Mouse (Mus musculus) frontal cortex, adult 2 months (tissue): ENCODE results near the gene 2310039H08Rik. TPM values are rescaled to one million over a fixed set of nuclear protein-coding genes. Genes with fewer than 3 reads are reported as not detected.
"Not testable (repeated sequence)": the region's sequence is repeated elsewhere in the genome, so short reads cannot be mapped to it uniquely, and the experiment has no call there.

Experiments
- DNase-seq, 2 experiments: peaks; one replicate each; pipeline ENCODE4 v3.0.0; 2022; ENCODE audit warnings: low spot score in 1 of 2; ENCODE audit errors: extremely low spot score in 1 of 2
- polyA plus RNA-seq: library from polyadenylated mRNA; depleted of rRNA; stranded (reverse); fragments of >200 nt; gene quantifications from 2 replicates; pipeline ENCODE4 v1.2.3, GENCODE M21; 2012

Gene 2310039H08Rik
- polyA plus RNA-seq, 1 experiment: 23.6 TPM

DNA sequence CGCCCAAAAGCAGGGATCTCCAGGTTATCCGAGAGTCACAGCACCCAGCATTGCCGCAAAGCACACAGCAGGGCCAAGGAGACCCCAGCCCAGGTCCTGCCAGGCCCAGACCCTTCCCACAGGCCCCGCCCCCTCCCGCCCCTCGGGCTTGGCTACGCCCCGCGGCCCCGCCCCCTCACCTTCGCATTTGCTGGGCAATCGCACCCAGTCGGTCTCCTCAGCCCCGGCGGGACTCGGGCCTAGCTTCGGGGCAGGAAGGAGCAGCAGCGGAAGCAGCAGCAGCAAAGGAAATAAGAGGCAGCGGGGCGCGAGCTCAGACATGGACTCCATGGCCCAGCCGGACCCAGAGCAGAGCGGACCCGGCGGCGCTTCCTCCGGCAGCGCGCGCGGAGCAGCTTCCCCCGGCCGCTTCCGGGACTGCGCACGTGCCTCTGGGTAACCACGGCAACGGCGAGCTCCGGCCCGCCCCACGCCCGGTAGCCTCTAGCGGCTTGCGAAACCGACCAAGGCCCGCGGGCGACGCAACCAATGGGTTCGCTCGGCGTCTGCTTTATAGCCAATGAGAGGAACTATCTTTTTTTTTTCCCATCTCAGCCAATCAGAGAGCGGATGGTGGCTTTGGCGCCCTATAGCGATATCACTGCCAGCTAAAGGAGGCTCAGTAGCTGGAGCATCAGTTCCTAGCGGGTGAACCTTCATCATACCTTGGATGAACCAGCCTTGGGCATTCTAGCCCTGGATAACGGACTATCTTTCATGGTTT lies 20.5 kb upstream of the 2310039H08Rik start, which contains the start of gene Cnpy3:
TSS of gene Cnpy3 (minus strand) at position 421 of the 763 bp plus-strand sequence.
- peak; percentile 97 to 98 for DNase-seq

DNA sequence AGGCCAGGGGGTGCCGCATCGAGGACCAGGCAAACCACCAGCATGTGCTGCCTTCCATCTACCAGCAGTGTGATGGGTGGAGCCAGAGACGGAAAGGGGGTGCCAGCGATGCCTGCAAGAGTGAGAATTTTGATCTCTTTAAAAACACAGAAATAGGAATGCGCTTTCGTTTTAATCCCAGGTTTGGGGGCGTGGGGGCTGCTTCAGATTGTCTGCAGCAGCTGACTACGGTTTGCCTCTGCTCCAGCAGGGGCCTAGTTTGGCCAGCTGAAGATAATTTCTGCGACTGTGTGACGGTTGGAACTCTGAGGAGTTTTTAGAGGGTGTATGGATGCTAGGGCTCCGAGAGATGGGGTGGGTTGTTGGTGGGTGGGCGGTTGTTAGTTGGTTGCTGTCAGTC lies 13.7 kb upstream of the 2310039H08Rik start:
- DNase-seq: peak in 1 of 2 experiments; percentile 52

DNA sequence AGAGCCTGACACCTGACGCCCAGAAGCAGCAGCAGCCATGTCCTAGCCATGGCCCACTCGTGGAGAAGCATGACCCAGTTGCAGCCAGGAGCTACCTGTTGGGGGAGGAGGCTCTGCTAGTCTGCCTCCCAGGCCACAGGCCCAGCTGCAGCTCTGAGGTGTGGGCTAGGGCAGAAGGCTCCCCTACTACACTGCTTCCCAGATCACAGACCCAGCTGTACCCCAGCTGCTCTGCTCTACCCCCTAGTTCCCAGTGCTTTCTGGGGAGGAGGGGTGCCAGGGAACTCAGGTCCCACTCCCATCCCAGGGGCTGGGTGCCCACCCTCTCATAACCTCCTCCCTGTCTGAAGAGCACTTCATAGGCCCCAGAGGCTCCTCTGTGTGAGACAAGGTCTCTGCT lies 8.9 kb upstream of the 2310039H08Rik start, which contains the start of gene Ptcra:
TSS of gene Ptcra (minus strand) at position 169 of the 400 bp plus-strand sequence.
- no peak for DNase-seq

DNA sequence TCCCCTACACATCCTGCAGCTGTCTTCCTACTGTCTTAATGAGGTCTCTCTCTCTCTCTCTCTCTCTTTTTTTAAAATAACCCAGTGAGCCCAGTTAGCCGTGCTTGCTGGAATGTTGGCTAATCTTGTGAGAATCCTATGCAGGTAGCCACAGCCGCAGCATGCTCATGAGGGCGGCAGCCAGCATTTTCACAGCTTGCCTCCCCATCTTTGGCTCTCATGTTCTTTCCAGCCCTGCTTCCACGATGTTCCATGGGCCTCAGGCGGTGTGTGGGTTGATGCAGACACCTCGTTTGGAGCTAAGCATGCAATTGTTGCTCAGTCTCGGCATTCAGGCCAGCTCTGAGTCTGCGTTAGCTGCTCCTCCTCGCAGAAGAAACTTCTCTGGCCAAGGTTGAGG lies 7.5 kb upstream of the 2310039H08Rik start:
- DNase-seq: peak; percentile 60 to 70

DNA sequence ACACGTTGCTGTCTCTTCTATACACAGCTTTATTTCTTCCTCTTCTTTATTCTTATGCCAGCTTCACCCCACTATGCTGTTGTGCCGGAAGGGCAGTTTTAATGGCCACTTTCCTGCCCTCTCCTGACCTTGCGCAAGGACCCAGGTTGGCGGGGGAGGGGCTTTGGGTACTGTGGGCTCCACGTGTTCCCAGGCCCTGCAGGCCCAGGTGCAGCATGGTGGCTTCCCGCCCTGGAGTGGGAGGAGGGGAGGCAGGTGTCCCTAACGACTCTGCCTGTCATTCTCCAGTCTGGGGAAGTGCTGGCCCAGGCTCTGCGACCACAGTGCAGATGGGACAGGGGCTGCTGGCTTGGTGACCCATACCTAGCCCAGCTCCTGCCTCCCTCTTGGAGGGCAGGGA lies 4.6 kb upstream of the 2310039H08Rik start:
- no peak for DNase-seq

DNA sequence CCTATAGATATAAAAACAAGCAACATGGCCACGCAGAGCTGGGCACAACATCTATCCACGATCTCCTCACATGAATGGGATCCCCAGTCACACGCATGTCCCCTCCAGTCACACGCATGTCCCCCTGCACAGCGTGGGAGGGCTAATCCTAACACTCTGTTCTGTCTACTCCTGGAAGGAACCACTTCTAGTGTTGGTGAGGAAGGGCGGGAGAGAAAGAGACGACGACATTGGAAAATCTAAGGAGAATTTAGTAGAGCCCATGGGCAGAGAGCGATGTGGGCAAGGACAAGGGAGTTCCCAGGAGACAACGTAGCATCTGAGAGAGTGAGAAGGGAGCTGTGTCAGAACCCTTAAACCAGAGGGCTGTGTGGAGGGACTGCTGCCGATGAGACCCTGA lies 1.9 kb upstream of the 2310039H08Rik start:
- no peak for DNase-seq

DNA sequence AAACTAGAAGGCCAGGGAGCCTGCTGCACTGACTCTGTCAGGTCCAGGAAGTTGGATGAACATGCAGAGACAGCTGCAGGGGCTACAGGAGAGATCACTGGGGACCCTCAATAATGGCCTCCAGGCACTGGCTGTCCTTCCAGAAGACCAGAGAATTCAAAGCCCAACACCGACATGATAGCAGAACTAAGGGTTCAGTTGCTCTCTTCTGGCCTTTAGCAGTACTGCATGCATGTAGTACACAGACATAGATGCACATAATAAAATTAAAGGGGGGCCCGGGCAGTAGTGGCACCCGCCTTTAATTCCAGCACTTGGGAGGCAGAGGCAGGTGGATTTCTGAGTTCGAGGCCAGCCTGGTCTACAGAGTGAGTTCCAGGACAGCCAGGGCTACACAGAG lies 1.4 kb upstream of the 2310039H08Rik start:
- no peak for DNase-seq

DNA sequence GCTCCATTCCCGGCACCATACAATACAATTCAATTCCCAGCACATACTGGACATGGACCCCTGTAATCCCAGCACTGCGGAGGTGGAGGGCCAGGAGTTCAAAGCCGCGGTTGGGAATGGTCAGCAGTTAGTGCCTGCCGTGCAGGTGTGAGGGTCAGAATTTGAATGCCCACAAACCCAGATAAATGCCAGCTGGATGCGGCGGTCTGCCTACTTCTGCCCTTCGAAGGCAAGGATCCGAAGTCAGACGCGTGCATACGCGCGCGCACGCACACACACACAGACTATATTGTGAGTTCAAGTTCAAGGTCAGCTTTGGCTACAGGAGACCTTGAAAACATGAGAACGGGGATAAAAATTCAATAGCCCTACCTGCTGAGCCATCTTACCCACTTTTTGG lies 819 bp upstream of the 2310039H08Rik start:
- no peak for DNase-seq

DNA sequence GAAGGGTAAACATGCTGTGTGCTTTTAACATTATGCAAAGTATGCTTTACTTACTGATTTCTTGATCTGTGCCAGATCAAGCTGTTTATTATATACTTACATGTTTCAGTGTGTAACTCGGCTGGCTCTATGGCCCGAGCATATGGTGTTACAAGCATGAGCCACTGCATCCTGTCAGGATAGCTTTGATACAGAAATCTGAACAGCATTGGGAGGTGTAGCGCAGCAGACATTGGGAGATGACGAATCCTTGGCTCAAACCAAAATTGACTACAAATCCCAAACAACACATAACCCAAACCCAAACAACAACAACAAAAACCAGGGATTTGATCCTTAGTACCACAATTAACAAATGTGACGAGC lies 414 bp upstream of the 2310039H08Rik start:
- DNase-seq: no peak

DNA sequence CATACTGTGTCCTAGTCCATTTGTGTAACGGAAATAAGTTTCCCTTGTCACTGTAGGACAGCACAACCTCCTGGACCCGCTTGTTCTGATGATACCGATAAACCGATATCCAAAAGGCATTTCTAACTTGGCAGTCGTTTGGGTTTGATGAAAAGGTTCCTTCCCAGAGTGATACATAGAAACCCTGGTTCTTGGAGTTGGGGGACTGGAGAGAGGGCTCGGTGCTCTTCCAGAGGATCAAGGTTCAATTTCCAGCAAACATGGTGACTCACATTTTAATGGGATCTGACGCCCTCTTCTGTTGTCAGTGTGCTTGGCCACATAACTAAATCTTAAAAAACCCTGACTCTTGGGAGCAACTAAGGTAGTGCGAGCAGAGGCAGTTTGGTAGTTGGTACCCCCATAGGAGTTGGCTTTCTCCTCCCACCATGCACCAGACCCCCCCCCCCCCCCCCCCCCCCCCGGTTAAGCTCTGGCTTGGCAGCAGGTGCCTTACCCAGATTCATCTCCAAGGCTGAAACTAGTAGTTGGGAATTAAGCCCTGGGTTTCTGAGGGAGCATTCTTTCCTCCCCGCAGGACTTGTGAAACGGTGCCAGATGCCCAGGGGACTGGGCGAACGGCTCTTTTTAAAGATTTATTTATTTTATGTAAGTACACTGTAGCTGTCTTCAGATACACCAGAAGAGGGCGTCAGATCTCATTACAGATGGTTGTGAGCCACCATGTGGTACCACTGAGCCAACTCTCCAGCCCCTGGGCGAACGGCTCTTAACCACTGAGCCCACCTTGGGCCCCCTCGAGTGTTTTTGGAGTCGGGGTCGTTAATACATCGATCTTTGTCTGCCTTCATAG lies 1.1 kb downstream of the 2310039H08Rik start:
- no peak for DNase-seq

DNA sequence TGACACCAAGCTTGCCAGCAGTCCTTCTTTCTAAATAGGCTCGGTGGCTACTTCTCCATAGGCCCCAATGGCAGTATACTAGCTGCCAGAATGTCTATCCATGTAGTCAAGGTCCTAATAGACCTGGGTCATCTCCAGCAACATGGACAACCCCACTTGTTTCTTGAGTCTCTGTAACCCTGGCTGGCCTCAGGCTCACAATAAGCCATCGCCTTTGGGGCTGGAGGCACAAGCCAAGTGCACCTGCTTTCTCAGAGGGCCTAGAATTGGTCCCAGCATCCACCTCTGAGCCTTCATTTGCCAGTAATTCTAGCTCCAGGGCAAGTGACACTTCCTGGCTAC lies 1.7 kb downstream of the 2310039H08Rik start:
- no peak for DNase-seq

DNA sequence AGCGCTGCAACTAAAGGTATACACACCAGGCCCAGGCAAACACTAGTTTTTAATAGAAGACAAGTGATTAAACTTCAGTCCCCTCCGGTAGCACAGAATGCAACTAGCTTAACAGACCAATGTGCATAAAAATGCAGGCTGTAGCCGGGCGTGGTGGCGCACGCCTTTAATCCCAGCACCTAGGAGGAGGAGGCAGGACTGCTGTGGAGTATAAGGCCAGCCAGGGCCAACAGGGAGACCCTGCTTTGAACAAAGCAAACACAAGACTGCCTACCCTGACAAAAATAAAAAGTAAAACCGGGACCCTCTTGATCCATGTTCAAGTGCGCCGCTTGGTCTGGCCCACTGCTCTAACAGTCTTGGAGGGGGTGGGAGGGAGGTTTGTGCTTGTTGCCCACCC lies 2.6 kb downstream of the 2310039H08Rik start:
- DNase-seq: no peak

DNA sequence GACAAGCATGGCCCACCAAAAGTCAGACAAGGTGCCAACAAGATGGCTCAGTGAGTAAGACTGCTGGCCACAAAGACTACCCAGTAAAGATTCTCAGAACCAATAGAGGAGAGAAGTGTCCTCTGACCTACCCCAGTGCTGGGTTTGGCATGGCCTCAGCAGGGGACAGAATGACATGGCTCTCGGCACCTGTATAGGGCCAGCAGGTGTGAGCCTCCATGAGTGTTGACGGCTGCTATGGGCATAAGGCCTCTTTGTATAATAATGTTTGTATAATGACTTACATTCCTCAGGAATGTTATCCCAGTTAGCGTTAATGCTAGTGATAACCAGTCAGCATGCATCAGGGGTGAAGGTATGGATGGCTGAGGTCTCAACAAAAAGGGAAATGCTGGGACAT lies 3.7 kb downstream of the 2310039H08Rik start:
- no peak for DNase-seq

DNA sequence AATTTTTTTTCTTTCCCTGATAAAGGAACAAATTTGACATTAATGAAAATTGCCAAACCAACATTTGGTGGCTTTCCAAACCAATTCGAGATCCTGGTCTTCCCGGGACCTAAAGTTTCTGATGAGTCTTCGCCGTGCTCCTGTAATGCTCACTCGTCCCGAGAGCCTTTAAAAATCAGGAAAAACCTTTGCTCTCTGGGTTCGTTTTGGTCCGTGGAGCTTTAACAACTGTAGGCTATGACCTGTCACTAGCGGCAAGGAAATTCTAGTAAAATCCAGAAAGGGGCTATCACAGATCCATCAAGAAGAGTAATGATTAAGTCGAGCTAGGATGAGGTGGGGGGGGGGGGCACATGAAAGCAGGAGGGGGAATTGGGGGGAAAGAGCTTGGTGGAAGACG lies 9.4 kb downstream of the 2310039H08Rik start:
- no peak for DNase-seq

DNA sequence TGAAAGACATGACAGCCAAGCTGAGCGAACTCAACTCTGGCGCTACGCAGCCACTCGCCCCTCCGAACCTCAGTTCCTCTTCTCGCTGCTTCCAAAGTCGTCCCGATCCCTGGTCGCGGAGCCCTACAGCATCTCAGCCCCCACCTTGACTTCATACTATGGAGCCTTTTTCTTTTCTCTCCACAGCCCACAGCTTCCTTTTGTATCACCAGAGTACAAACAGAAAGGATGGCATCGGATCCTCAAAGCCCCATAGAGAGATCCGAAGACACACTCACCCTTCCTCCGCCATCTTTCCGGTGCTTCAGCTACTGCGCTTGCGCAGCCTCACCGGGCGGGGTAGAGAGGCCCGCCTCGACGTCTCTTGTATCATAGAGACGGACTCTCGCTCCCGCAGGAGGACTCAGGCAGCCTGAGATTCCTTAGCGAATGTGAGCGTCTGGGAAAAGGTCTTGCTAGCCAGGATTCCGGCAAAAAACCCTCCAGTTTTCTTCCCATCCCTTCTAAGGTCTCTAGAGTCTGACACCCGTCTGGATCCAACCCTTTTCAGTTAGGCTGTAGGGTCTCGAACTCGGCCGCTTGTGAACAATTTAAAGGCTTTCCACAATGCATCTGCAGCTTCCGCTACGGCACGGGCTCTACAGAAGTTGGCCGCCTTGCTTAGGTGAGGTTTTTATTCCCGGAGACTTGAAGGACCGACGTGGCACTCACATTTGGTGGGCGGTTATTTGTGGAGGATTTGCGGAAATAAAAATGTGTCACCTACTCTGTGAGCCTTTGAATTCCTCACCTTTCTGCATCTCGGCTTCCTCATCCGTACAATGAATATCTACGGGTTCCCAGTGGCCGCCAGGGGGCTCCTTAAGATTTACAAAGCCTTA lies 10.1 kb downstream of the 2310039H08Rik start, which contains the start of gene Rpl7l1:
TSS of gene Rpl7l1 (minus strand) at position 332 of the 881 bp plus-strand sequence.
- DNase-seq: peak; percentile 76 to 93

DNA sequence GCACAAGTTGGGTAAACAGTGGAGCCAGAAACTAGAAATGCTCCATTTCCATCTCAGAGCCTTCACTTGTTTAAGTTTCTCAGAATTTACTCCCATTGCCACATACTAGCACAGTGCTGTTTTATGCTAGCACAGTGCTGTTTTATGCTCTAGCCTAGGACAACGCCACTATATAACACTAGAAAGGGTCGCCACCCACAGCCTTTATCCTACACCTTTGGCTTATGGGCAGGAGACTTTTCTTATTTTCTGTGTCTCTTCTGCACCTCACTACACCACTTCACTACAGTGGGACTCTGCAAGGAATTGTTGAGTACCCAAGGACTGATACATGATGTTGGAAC lies 10.8 kb downstream of the 2310039H08Rik start:
- no peak for DNase-seq

DNA sequence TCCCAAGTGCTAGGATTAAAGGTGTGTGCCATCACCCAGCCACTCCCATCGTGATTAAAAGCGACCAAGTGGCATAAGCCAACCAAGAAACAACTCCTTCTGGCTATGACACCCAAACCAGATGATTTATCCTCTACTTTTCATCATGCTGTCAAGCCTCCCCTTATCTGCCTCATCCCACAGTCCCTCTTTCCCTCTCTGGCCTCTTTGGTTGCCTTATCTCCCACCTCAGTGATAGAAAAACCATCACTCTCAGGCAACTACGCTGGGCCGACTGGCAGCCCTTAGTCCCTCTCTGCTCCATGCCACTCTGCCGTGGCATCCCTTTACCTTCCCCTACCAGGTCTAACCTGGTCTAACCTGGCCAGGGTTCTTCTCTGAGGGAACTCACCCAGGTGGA lies 14.5 kb downstream of the 2310039H08Rik start:
- DNase-seq: no peak

DNA sequence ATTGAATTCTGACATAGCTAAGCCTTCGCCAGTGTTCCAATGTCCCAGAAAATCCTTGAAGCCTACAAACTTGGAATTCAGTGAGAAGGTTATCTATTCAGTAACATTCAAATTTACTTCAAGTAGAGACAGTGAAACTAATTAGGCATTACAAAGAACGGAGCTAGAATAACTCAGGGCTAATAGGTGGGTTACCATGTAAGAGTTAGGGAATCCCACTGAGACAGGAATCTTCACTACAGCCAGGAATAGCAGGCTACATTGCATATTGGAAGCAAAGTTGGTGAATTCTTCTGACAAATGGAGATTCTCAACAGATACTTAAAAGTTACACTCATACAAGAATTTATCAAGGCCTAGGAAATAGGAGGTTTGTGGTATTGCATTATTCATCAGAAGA lies 15.5 kb downstream of the 2310039H08Rik start:
- not testable (repeated sequence) for DNase-seq

DNA sequence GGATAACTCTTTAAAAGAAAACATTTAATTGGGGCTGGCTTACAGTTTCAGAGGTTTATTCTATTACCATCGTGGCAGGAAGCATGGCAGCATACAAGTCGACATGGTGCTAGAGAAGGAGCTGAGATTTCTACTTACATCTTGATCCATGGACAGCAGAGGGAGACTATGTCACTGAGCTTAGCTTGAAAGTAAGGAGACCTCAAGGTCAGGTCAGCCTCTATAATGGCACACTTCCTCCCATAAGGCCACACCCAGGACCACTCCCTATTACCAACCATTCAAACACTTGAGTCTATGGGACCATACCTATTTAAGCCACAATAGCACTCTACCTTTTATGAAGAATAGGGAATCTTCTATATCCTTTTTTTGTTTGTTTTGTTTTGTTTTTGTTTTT lies 20.5 kb downstream of the 2310039H08Rik start:
- no peak for DNase-seq

DNA sequence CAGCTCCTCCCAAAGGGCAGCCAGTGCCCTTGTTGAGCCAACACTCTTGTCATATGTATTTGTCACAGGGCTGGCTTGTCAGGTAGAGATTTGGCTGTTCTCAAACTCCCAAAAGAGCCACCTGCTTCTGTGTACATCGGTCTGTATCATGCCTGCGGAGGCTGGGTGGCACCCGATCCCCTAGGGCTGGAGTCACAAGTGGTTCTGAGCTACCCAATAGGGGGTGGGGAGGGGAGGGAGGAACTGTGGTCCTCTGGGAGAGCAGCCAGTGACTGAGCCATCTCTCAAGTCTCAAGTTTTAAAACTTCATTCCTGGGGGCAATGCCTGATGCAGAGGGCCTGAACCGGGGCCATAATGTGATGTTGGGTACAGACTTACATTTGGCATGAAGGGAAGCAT lies 24.3 kb downstream of the 2310039H08Rik start:
- DNase-seq: no peak

DNA sequence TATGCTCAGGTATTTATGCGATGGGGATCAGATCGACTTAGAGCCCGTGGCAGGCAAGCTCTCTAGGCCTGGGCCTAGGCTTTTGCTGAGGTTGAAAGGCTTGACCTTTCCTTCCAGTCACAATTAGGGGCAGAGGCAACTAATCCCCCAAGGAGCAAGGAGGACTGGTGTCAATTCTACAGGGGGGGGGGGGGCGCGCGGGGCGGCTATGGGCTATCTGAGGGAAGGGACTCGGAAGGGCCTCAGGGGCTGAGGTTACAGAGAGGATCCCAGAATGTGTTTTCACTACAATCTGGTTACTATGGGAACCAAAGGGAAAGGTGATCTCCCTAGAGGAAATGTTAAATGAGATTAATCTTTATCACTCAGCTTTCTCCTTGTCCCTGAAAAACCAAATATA lies 25.0 kb downstream of the 2310039H08Rik start:
- no peak for DNase-seq
